Mouse (Mus musculus) CD4-positive, CD25-positive, alpha-beta regulatory T cell, adult 2 months (primary cell): Measurements from ENCODE around the gene Hist1h2be.
"Not testable (repeated sequence)": the region's sequence is repeated elsewhere in the genome, so short reads cannot be mapped to it uniquely, and the experiment has no call there.

Experiments
- DNase-seq: peaks from one replicate; pipeline ENCODE4 v3.0.0-alpha.2; 2012; ENCODE audit warnings: low read depth, low spot score

Hist1h2be gene

DNA sequence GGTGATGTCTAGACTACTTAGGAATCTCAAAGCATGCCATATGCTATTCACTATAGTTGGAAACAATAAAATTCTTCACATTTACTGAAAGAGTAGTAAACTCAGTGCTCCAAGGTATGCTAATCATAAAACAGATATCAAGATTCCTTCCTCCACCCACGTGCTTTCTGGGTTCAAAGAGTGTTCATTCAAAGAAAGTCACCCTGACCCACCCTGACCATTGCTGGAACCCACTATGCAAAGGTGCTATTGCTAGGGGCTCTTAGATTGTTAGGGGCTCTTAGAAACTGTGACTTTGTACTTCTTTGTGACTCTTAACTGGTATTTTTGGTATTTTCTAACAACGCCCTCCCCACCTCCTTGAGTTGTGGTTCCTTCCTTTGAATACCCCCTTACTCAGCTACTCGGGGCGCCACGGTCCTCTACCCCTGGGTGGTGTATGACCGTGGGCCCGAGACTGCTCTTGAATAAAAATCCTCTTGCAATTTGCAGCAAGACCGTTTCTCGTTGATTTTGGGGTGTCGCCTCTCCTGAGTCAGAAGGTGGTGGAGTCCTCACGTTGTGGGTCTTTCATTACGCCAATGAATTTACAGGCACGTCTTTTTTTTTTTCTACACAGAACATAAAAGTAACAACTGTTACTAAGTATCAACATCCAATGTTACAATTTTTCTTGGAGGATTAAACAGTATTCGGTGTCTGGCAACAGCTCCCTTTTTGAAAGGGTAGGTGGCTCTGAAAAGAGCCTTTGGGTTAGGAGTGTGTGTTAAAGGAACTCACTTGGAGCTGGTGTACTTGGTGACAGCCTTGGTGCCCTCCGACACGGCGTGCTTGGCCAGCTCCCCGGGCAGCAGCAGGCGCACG lies 47.7 kb downstream of the Hist1h2be start:
- not testable (repeated sequence) for DNase-seq

DNA sequence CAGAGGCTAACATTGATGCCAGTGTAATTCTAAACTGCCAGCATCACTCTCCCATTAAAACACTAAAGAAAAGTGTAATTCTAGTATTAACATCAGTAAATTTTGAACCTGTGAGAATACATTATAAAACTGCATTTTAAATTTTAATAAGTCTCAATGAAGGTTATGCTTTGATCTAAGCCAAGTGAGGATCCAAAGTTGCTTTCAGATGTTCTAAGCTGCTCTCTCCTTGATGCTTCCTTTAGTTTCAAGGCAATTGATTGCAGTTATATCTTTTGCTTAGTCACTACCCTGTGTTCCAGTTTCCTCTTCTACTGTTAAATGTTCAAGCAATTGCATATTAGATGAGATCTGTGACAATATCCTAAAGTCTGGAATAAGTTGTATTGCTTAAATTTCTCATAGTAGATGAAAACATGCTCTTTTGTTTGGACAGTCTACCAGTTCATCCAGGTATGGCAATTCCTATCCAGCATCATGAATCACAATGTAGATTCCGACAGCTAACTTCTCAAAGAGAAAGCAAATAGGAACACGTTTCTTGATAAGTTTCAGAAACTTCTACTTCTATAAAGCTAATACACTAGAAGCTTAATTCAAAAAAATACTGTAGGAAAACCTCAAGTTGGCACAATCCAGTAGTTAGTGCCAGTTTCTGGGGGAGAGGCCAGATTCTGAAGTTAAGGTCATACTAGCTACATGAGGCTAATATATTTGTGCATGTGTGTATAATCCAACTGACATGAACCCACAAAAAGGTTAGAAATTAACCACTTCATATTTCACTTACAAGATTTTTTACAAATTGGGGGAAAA lies 48.5 kb downstream of the Hist1h2be start:
- DNase-seq: no peak

GRCm38 (mm10) chr13:23571504-23572217 lies 49.3 kb downstream of the Hist1h2be start:
- DNase-seq: not testable (repeated sequence)

- peak; percentile 89 for DNase-seq
These were observed 49.9 kb downstream of the Hist1h2be start, which contains the start of the genes Hist1h2ae and Hist1h2bg for GRCm38 (mm10) chr13:23571022-23571503. Gene Hist1h2ae, minus strand, starts transcription at chr13:23571220. Gene Hist1h2bg, plus strand, starts transcription at chr13:23571396.

GRCm38 (mm10) chr13:23570261-23571021 lies 50.5 kb downstream of the Hist1h2be start:
- not testable (repeated sequence) for DNase-seq

DNA sequence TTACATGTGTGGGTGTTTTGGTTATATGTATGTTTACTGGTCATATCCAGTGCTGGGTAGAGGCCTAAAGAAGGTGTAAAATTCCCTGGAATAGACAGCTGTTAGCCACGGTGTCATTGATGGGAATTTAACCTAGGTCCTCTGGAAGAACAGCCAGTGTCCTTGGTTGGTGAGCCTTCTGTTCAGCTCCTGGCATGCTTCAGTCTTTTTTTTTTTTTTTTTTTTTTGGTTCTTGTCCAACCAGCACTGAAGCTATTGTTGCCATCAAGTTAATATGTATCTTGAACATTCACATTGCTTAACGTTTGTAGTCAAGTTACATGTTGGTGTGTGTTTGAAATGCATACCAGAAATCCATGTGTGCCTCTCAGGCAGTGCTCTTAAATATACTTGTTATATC lies 56.4 kb downstream of the Hist1h2be start:
- DNase-seq: no peak

GRCm38 (mm10) chr13:23562699-23563462 lies 58.0 kb downstream of the Hist1h2be start:
- DNase-seq: peak; percentile 67

- peak; percentile 96 for DNase-seq
These were observed 58.9 kb downstream of the Hist1h2be start, which contains the start of gene Hist1h3e for GRCm38 (mm10) chr13:23561883-23562659. Gene Hist1h3e, minus strand, starts transcription at chr13:23562369.

DNA sequence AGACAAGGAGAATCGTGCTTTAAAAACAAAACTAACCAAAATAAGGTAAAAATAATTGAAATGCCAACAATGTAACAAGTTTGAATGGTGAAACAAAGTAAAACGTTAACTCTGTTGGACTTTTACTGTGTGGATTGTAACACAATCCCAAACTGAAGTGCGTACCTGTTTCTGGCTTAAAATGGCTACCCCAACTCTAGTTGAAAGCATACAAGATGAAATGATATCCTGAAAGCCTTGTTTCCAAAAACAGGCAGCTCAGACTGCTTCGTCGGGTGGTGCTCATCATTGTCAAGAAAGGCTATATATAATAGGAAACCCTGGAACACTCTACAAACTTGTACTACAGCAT lies 59.4 kb downstream of the Hist1h2be start:
- not testable (repeated sequence) for DNase-seq

DNA sequence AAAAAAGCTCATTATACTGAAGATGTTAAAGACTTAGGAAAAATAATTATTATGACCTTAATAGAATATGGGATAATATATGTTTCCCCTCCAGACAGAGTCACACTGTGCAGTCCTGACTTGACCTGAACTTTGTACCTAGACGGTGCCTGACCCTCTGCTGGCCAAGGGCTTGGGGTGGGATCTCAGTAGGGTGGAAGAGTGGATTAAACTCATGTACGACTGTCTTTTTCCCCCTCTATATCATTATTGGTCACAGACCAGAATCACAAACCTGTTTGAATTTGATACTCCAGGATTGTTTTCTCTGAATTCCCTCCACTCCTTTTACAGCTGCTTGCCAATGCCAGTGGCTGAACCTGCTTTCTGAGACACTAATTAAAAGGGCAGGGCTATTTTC lies 60.2 kb downstream of the Hist1h2be start:
- DNase-seq: not testable (repeated sequence)

DNA sequence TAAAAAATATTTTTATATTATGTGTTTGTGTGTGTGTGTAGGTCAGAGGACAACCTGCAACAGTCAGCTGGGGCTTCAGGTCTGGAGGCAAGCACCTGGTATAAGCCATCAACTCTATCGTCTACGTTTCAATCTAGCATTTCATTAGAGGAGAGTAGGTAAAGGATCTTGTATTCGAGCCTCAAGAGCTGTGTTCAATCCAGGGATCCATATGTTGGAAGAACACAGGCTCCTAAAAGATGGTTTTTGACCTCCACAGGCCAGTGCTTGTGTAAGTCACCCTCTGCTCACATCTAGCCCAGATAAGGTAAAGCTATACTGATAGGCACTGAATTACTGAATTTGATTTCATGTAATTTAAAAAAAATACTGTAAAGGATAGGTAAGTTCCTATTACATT lies 64.0 kb downstream of the Hist1h2be start:
- DNase-seq: no peak

- peak; percentile 87 for DNase-seq
These were observed 65.0 kb downstream of the Hist1h2be start for GRCm38 (mm10) chr13:23555839-23556416.

DNA sequence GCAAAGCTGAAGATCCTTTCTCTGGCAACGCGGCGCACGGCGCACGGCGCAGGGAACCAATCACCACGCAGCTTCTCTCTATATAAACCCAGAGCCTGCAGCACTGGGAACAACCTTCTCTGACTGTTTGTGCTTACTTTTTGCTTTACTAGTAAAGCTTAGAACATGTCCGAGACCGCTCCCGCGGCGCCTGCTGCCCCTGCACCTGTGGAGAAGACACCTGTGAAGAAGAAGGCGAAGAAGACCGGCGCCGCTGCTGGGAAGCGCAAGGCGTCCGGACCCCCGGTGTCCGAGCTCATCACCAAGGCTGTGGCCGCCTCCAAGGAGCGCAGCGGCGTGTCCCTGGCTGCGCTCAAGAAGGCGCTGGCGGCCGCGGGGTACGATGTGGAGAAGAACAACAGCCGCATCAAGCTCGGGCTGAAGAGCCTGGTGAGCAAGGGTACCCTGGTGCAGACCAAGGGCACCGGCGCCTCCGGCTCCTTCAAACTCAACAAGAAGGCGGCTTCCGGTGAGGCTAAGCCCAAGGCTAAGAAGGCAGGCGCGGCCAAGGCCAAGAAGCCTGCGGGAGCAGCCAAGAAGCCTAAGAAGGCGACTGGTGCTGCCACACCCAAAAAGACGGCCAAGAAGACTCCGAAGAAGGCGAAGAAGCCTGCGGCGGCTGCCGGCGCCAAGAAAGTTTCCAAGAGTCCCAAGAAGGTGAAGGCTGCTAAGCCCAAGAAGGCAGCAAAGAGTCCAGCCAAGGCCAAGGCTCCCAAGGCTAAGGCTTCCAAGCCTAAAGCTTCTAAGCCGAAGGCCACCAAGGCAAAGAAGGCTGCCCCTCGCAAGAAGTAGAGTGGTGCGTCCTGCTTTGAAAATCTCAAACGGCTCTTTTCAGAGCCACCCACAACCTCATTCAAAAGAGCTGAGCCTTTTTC lies 65.7 kb downstream of the Hist1h2be start:
- peak; percentile 82 for DNase-seq

DNA sequence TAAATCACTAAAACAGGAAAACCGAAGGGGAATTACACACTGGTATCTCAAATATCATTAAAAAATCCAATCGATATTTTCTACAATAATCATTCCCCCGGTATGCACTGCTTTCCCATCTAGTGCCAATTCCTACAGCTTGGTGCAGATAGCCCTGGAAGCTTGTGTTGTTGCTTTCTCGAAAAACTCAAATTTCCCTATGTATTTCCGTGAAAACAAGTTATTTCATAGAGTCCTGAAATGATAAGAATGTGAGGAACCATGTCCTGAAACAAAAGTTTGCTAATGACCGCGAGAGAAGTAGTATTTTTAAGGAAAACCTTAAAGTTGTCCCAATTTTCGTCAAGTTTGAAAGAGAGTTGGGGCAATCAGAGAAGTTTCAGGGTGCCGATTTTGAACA lies 66.5 kb downstream of the Hist1h2be start:
- no peak for DNase-seq

GRCm38 (mm10) chr13:23552962-23553361 lies 68.0 kb downstream of the Hist1h2be start, which contains the start of gene Hist1h1d:
Gene Hist1h1d, plus strand, starts transcription at chr13:23553262.
- no peak for DNase-seq

- no peak for DNase-seq
These were observed 68.7 kb downstream of the Hist1h2be start for GRCm38 (mm10) chr13:23551931-23552914.
